Mouse (Mus musculus) kidney, embryonic 16.5 days (tissue): Measurements from ENCODE around the gene Ctsc. TPM values are rescaled to one million over a fixed set of nuclear protein-coding genes. Genes with fewer than 3 reads are reported as not detected.
A peak's percentile ranks its signal among the peaks of the same experiment; 100 is the strongest.
"Not testable (repeated sequence)": the region's sequence is repeated elsewhere in the genome, so short reads cannot be mapped to it uniquely, and the experiment has no call there.

Experiments used
- ATAC-seq: fragments of 200-750 bp; cut with Nextera tagmentation; 2 replicates; pipeline ENCODE4 v1.8.0; 2017; ENCODE audit warnings: moderate TSS enrichment; ENCODE audit not compliant: low FRiP score, low TSS enrichment
- H3K27ac ChIP-seq: fragments of 300-500 bp; sonication (generic); 2 replicates; pipeline ENCODE4 v1.5.1; 2014; ENCODE audit warnings: low read length
- H3K27me3 ChIP-seq: fragments of 300-500 bp; sonication (generic); 2 replicates; pipeline ENCODE4 v1.6.1; 2014; ENCODE audit warnings: low read length, control low read depth, mixed read lengths; ENCODE audit not compliant: insufficient read depth
- H3K36me3 ChIP-seq: fragments of 300-500 bp; sonication (generic); 2 replicates; pipeline ENCODE4 v1.6.1; 2014; ENCODE audit warnings: low read length, control low read depth, mixed read lengths; ENCODE audit not compliant: insufficient read depth
- H3K4me1 ChIP-seq: fragments of 300-500 bp; sonication (generic); 2 replicates; pipeline ENCODE4 v1.6.1; 2014; ENCODE audit warnings: low read length, control low read depth, mixed read lengths; ENCODE audit not compliant: insufficient read depth
- H3K4me2 ChIP-seq: fragments of 300-500 bp; sonication (generic); replicated peaks from 2 replicates; pipeline ENCODE4 v1.6.1; 2014; ENCODE audit warnings: low read depth, low read length
- H3K4me3 ChIP-seq: fragments of 300-500 bp; sonication (generic); 2 replicates; pipeline ENCODE4 v1.5.1; 2014; ENCODE audit warnings: mild to moderate bottlenecking, low read length
- H3K9ac ChIP-seq: fragments of 300-500 bp; sonication (generic); replicated peaks from 2 replicates; pipeline ENCODE4 v1.6.1; 2014; ENCODE audit warnings: low read length
- H3K9me3 ChIP-seq: fragments of 300-500 bp; sonication (generic); 2 replicates; pipeline ENCODE4 v1.6.1; 2016; ENCODE audit warnings: low read length, control low read depth
- WGBS: fragments of 180-500 bp; shearing (Covaris S2); extraction: QIAGEN DNeasy Blood & Tissue Kit; methylation state at CpG from one replicate; pipeline ENCODE4 v1.1.7; 2014; 5-methylcytosine and 5-hydroxymethylcytosine counted together
- polyA plus RNA-seq: library from polyadenylated mRNA; unstranded; fragments of >200 nt; fragmentation: Nextera tagmentation; extraction: Ambion mirVana; gene quantifications from 2 replicates; pipeline ENCODE4 v1.2.1, GENCODE M21; 2015

The Ctsc gene
- 35.4 and 38.7 TPM in 2 replicates for polyA plus RNA-seq

GRCm38 (mm10) chr7:88277858-88278627 is at the start of gene Ctsc:
Gene Ctsc, plus strand, starts transcription at chr7:88278085.
- H3K27me3 ChIP-seq: no peaks in the 10 kb centered on the region
- peak; percentile 96 for ATAC-seq
- peaks cover 13% of the 10 kb centered on the region for H3K4me1 ChIP-seq
- H3K9ac ChIP-seq: peak within 1 kb of the TSS; percentile 72
- no peaks in the 10 kb centered on the region for H3K36me3 ChIP-seq
- peak within 1 kb of the TSS; percentile 94 for H3K4me2 ChIP-seq
- peak within 1 kb of the TSS; percentile 60 for H3K4me3 ChIP-seq
- WGBS: 2% methylated on average over 34 of the region's 34 CpGs
- H3K27ac ChIP-seq: peak within 1 kb of the TSS; percentile 50; the same call in 1 of the 2 replicates
- H3K9me3 ChIP-seq: no peaks in the 10 kb centered on the region

- Histone ChIP-seq H3K9me3 (no peaks in the 10 kb centered on the region), H3K36me3 (no peaks in the 10 kb centered on the region), H3K27me3 (no peaks in the 10 kb centered on the region), H3K27ac (no peak overlapping the region), H3K4me2 (no peak overlapping the region), H3K4me3 (no peak overlapping the region), H3K9ac (no peak overlapping the region), H3K4me1 (no peaks in the 10 kb centered on the region)
- no peak for ATAC-seq
- WGBS: 48% methylated on average over 2 of the region's 2 CpGs
These were observed 48.8 kb upstream of the Ctsc start for GRCm38 (mm10) chr7:88229051-88229450.

GRCm38 (mm10) chr7:88230121-88230520 is 47.8 kb upstream of the Ctsc start:
- H3K4me3 ChIP-seq: no peak overlapping the region
- no peaks in the 10 kb centered on the region for H3K4me1 ChIP-seq
- no peaks in the 10 kb centered on the region for H3K27me3 ChIP-seq
- no peaks in the 10 kb centered on the region for H3K9me3 ChIP-seq
- H3K36me3 ChIP-seq: no peaks in the 10 kb centered on the region
- no peak for ATAC-seq
- no peak overlapping the region for H3K27ac ChIP-seq
- H3K4me2 ChIP-seq: no peak overlapping the region
- 89% methylated on average over 4 of the region's 4 CpGs for WGBS
- H3K9ac ChIP-seq: no peak overlapping the region

DNA sequence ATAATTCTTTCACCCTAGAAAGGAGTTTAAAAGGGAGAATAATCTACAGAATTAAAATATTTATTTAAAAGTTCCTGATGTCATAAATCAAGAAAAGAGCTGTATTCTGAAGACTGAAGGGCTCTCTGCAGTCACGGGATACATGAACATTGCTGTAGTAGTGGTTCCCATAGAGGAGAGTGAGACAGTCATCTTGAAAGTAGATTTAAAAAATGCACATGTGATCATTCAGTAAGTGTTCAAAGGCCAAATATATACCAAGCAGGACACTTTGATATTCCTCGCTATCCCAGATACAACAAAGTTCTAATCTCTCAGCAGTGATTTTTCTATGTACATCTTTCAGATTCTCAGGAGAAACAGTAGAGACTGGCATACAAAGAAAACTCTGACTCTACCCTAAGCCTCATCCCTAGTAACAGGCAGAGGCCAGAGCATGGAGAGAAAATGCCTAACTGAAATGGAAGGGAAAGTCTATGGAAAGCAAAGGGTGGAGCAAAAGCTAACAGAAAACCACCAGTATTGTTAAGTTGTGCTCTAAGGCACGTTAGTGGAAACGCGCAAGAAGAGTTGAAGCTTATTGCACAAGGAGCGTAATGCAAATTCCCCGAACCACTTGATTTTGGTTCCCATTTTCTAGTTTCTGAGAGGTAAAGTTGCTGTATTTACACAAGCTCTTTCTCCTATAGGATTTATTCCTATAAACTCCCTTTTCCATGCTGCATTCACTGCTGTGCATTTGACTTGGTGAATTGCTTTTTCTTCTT is 46.9 kb upstream of the Ctsc start:
- Histone ChIP-seq H3K27ac (no peak overlapping the region), H3K4me1 (no peaks in the 10 kb centered on the region), H3K4me2 (no peak overlapping the region), H3K36me3 (no peaks in the 10 kb centered on the region), H3K9me3 (no peaks in the 10 kb centered on the region), H3K27me3 (no peaks in the 10 kb centered on the region), H3K4me3 (no peak overlapping the region), H3K9ac (no peak overlapping the region)
- WGBS: 90% methylated on average over 7 of the region's 7 CpGs
- ATAC-seq: no peak

DNA sequence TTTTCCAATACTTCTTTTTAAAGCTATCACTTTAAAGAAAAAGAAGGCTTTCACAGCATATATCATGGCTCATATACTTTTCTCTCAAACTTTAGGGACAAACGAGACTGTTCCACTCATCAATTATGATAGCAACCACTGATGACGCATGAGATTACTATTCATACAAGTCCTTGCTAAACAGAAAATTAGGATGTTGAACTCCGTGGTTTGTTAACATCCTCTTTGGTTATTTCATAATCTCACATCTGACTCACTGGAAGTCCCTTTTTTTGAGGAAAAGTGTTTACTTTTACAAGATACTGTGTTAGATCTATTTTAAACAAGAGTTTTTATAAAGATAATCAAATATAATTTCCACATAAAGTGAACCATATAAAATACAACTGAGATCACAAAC is 34.8 kb upstream of the Ctsc start:
- 64% methylated on average over 3 of the region's 3 CpGs for WGBS
- no peaks in the 10 kb centered on the region for H3K27me3 ChIP-seq
- H3K4me1 ChIP-seq: no peaks in the 10 kb centered on the region
- H3K36me3 ChIP-seq: no peaks in the 10 kb centered on the region
- no peak overlapping the region for H3K27ac ChIP-seq
- H3K4me3 ChIP-seq: no peak overlapping the region
- ATAC-seq: no peak
- no peak overlapping the region for H3K4me2 ChIP-seq
- no peaks in the 10 kb centered on the region for H3K9me3 ChIP-seq
- no peak overlapping the region for H3K9ac ChIP-seq

GRCm38 (mm10) chr7:88244462-88244861 is 33.4 kb upstream of the Ctsc start:
- Histone ChIP-seq H3K27ac (no peak overlapping the region), H3K4me1 (no peaks in the 10 kb centered on the region), H3K27me3 (no peaks in the 10 kb centered on the region), H3K9me3 (no peaks in the 10 kb centered on the region), H3K4me3 (no peak overlapping the region), H3K9ac (no peak overlapping the region), H3K36me3 (no peaks in the 10 kb centered on the region), H3K4me2 (no peak overlapping the region)
- ATAC-seq: no peak

GRCm38 (mm10) chr7:88250380-88250779 is 27.5 kb upstream of the Ctsc start:
- not testable (repeated sequence) for ATAC-seq, H3K36me3 ChIP-seq, H3K9me3 ChIP-seq, H3K4me2 ChIP-seq, H3K4me3 ChIP-seq, H3K27ac ChIP-seq, H3K9ac ChIP-seq, H3K4me1 ChIP-seq, H3K27me3 ChIP-seq
- WGBS: 100% methylated on average over 2 of the region's 2 CpGs

DNA sequence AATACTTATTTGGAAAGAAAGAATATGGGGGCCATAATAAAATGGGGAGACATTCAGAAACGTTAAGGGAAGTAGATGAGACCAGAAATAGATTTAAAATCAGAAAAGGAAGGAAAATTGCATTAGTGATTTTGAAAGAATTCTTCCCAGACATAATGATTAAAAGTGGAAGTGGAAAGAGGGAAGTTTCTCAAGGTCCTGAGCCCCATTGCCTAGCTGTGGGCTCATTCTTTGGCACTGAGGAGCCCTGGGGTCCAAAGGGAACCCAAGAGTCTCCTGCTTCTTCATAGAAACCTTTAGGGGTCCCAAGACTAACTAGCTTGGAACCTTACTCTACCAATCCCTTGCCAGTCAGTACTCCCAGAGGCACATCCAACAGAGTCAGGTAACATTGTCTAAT is 26.4 kb upstream of the Ctsc start:
- ATAC-seq: no peak
- Histone ChIP-seq H3K9ac (no peak overlapping the region), H3K4me3 (no peak overlapping the region), H3K9me3 (no peaks in the 10 kb centered on the region; the same call in 1 of the 2 replicates), H3K4me1 (no peaks in the 10 kb centered on the region), H3K27me3 (no peaks in the 10 kb centered on the region), H3K36me3 (no peaks in the 10 kb centered on the region), H3K27ac (no peak overlapping the region), H3K4me2 (no peak overlapping the region)
- 45% methylated on average over 1 of the region's 1 CpGs for WGBS

- Histone ChIP-seq H3K4me3 (no peak overlapping the region), H3K36me3 (no peaks in the 10 kb centered on the region), H3K27me3 (no peaks in the 10 kb centered on the region), H3K4me1 (no peaks in the 10 kb centered on the region), H3K9ac (no peak overlapping the region), H3K27ac (no peak overlapping the region), H3K9me3 (no peaks in the 10 kb centered on the region; the same call in 1 of the 2 replicates), H3K4me2 (no peak overlapping the region)
- ATAC-seq: no peak
These were observed 25.8 kb upstream of the Ctsc start for GRCm38 (mm10) chr7:88252129-88252528.

GRCm38 (mm10) chr7:88254884-88255283 is 23.0 kb upstream of the Ctsc start:
- Histone ChIP-seq H3K36me3 (no peaks in the 10 kb centered on the region), H3K27ac (no peak overlapping the region), H3K4me3 (no peak overlapping the region), H3K9ac (no peak overlapping the region), H3K4me1 (no peaks in the 10 kb centered on the region), H3K9me3 (no peaks in the 10 kb centered on the region; the same call in 1 of the 2 replicates), H3K4me2 (no peak overlapping the region), H3K27me3 (no peaks in the 10 kb centered on the region)
- ATAC-seq: no peak
